Mouse (Mus musculus): ENCODE results near the gene Use1. TPM values are rescaled to one million over a fixed set of nuclear protein-coding genes. Genes with fewer than 3 reads are reported as not detected.

Gene Use1
- polyA plus RNA-seq, 1 experiment from 2014 or later: 69.9 TPM

GRCm38 (mm10) chr8:71404011-71404410, 37.4 kb downstream of the Use1 start:
- Histone ChIP-seq H3K4me1 (replicated peaks) (peaks cover 18% of the 10 kb centered on the region), H3K4me3 (no peak overlapping the region), H3K27me3 (replicated peaks) (no peaks in the 10 kb centered on the region), H3K9ac (no peak overlapping the region), H3K27ac (ENCODE audit: poor library complexity, severe bottlenecking) (no peak overlapping the region), H3K4me2 (no peak overlapping the region), H3K9me3 (replicated peaks) (no peaks in the 10 kb centered on the region), H3K36me3 (peaks cover 39% of the 10 kb centered on the region)
- no peak for ATAC-seq (ENCODE audit: insufficient number of reproducible peaks, low FRiP score)
- 91% methylated on average over 8 of the region's 8 CpGs for WGBS

GRCm38 (mm10) chr8:71404951-71405351, 38.3 kb downstream of the Use1 start:
- H3K27ac ChIP-seq (ENCODE audit: poor library complexity, severe bottlenecking): no peak overlapping the region
- no peak for ATAC-seq (ENCODE audit: insufficient number of reproducible peaks, low FRiP score)
- no peak overlapping the region for H3K4me3 ChIP-seq
- peaks cover 18% of the 10 kb centered on the region for H3K4me1 ChIP-seq (replicated peaks)
- H3K9ac ChIP-seq: no peak overlapping the region
- H3K4me2 ChIP-seq: peak overlapping the region; percentile 79; the same call in 1 of the 2 replicates
- 87% methylated on average over 9 of the region's 9 CpGs for WGBS
- no peaks in the 10 kb centered on the region for H3K27me3 ChIP-seq (replicated peaks)
- peaks cover 39% of the 10 kb centered on the region for H3K36me3 ChIP-seq
- H3K9me3 ChIP-seq (replicated peaks): no peaks in the 10 kb centered on the region

- peaks cover 41% of the 10 kb centered on the region for H3K36me3 ChIP-seq
- peak within 1 kb of the TSS; percentile 71 for H3K4me3 ChIP-seq
- no peak within 1 kb of the TSS for H3K27ac ChIP-seq (ENCODE audit: poor library complexity, severe bottlenecking)
- 16% methylated on average over 33 of the region's 33 CpGs for WGBS
- peak within 1 kb of the TSS; percentile 79 for H3K4me2 ChIP-seq
- no peaks in the 10 kb centered on the region for H3K9me3 ChIP-seq (replicated peaks)
- H3K9ac ChIP-seq: peak within 1 kb of the TSS; percentile 80
- no peaks in the 10 kb centered on the region for H3K27me3 ChIP-seq (replicated peaks)
- H3K4me1 ChIP-seq (replicated peaks): peaks cover 18% of the 10 kb centered on the region
- peak; percentile 91 for ATAC-seq (ENCODE audit: insufficient number of reproducible peaks, low FRiP score)
These were observed 38.9 kb downstream of the Use1 start, which contains the start of gene Ankle1 for GRCm38 (mm10) chr8:71405401-71406098. Gene Ankle1 (plus strand): TSS chr8:71406010.

- H3K9ac ChIP-seq: peak overlapping the region; percentile 80
- H3K4me2 ChIP-seq: peak overlapping the region; percentile 79
- ATAC-seq (ENCODE audit: insufficient number of reproducible peaks, low FRiP score): peak; percentile 78
- H3K4me3 ChIP-seq: peak overlapping the region; percentile 71
- peaks cover 36% of the 10 kb centered on the region for H3K36me3 ChIP-seq
- no peaks in the 10 kb centered on the region for H3K27me3 ChIP-seq (replicated peaks)
- WGBS: under 1% methylated on average over 55 of the region's 55 CpGs
- H3K4me1 ChIP-seq (replicated peaks): peaks cover 18% of the 10 kb centered on the region
- H3K27ac ChIP-seq (ENCODE audit: poor library complexity, severe bottlenecking): no peak overlapping the region
- H3K9me3 ChIP-seq (replicated peaks): no peaks in the 10 kb centered on the region
These were observed 39.7 kb downstream of the Use1 start for GRCm38 (mm10) chr8:71406099-71407015.

- Histone ChIP-seq H3K4me2 (0 out of 2 replicates have a peak overlapping the region, but pooled peaks have one; percentile 79), H3K27ac (ENCODE audit: poor library complexity, severe bottlenecking) (no peak overlapping the region)
- 88% methylated on average over 14 of the region's 14 CpGs for WGBS
These were observed 40.8 kb downstream of the Use1 start for GRCm38 (mm10) chr8:71407441-71407840.

GRCm38 (mm10) chr8:71408231-71408630, 41.6 kb downstream of the Use1 start:
- H3K36me3 ChIP-seq: peaks cover 33% of the 10 kb centered on the region
- peaks cover 18% of the 10 kb centered on the region for H3K4me1 ChIP-seq (replicated peaks)
- H3K27ac ChIP-seq (ENCODE audit: poor library complexity, severe bottlenecking): no peak overlapping the region
- no peak overlapping the region for H3K9ac ChIP-seq
- ATAC-seq (ENCODE audit: insufficient number of reproducible peaks, low FRiP score): no peak
- no peak overlapping the region for H3K4me3 ChIP-seq
- H3K9me3 ChIP-seq (replicated peaks): no peaks in the 10 kb centered on the region
- WGBS: 92% methylated on average over 4 of the region's 4 CpGs
- no peak overlapping the region for H3K4me2 ChIP-seq
- no peaks in the 10 kb centered on the region for H3K27me3 ChIP-seq (replicated peaks)

More at GRCm38 (mm10) chr8:71407441-71407840, 40.8 kb downstream of the Use1 start:
- H3K4me3 ChIP-seq: no peak overlapping the region
- peak overlapping the region; percentile 7; the same call in 1 of the 2 replicates for H3K9ac ChIP-seq
- H3K4me1 ChIP-seq (replicated peaks): peaks cover 18% of the 10 kb centered on the region
- no peak for ATAC-seq (ENCODE audit: insufficient number of reproducible peaks, low FRiP score)
- no peaks in the 10 kb centered on the region for H3K27me3 ChIP-seq (replicated peaks)
- H3K9me3 ChIP-seq (replicated peaks): no peaks in the 10 kb centered on the region
- peaks cover 36% of the 10 kb centered on the region for H3K36me3 ChIP-seq

- H3K9me3 ChIP-seq (replicated peaks): no peaks in the 10 kb centered on the region
- H3K27ac ChIP-seq (ENCODE audit: poor library complexity, severe bottlenecking): no peak overlapping the region
- no peak for ATAC-seq (ENCODE audit: insufficient number of reproducible peaks, low FRiP score)
- no peak overlapping the region for H3K4me3 ChIP-seq
- peaks cover 32% of the 10 kb centered on the region for H3K36me3 ChIP-seq
- no peaks in the 10 kb centered on the region for H3K27me3 ChIP-seq (replicated peaks)
- H3K9ac ChIP-seq: no peak overlapping the region
- no peak overlapping the region for H3K4me2 ChIP-seq
- H3K4me1 ChIP-seq (replicated peaks): peaks cover 10% of the 10 kb centered on the region
- WGBS: 42% methylated on average over 11 of the region's 11 CpGs
These were observed 45.1 kb downstream of the Use1 start for GRCm38 (mm10) chr8:71411535-71412273.

Other genes starting within 250 kb of the Use1 start
- gene Myo9b, start 94.1 kb upstream of the Use1 start, polyA plus RNA-seq (2016; fragmentation: Nextera tagmentation; extraction: Ambion mirVana): 28.1 and 29.1 TPM in 2 replicates
- gene Haus8, start 93.9 kb upstream of the Use1 start, polyA plus RNA-seq (2016; fragmentation: Nextera tagmentation; extraction: Ambion mirVana): 131 and 132 TPM in 2 replicates
- 5.5 and 5.7 TPM in 2 replicates for gene Ocel1, start 4.5 kb downstream of the Use1 start, polyA plus RNA-seq (2016; fragmentation: Nextera tagmentation; extraction: Ambion mirVana)
- 63.6 and 64.3 TPM in 2 replicates for gene Nr2f6, start 15.1 kb downstream of the Use1 start, polyA plus RNA-seq (2016; fragmentation: Nextera tagmentation; extraction: Ambion mirVana)
- 4.8 and 6.1 TPM in 2 replicates for gene Ushbp1, start 29.0 kb downstream of the Use1 start, polyA plus RNA-seq (2016; fragmentation: Nextera tagmentation; extraction: Ambion mirVana)
- 77.6 and 94.2 TPM in 2 replicates for gene Babam1, start 30.0 kb downstream of the Use1 start, polyA plus RNA-seq (2016; fragmentation: Nextera tagmentation; extraction: Ambion mirVana)
- gene Ankle1, start 39.2 kb downstream of the Use1 start, polyA plus RNA-seq (2016; fragmentation: Nextera tagmentation; extraction: Ambion mirVana): 28.8 and 30.2 TPM in 2 replicates
- gene Abhd8, start 96.8 kb downstream of the Use1 start, polyA plus RNA-seq (2016; fragmentation: Nextera tagmentation; extraction: Ambion mirVana): 35.4 and 36.7 TPM in 2 replicates
- gene Mrpl34, start 98.1 kb downstream of the Use1 start, polyA plus RNA-seq (2016; fragmentation: Nextera tagmentation; extraction: Ambion mirVana): 172 and 175 TPM in 2 replicates
- gene Dda1, start 102.4 kb downstream of the Use1 start, polyA plus RNA-seq (2016; fragmentation: Nextera tagmentation; extraction: Ambion mirVana): 85.4 and 89.9 TPM in 2 replicates
- gene Ano8, start 119.1 kb downstream of the Use1 start, polyA plus RNA-seq (2016; fragmentation: Nextera tagmentation; extraction: Ambion mirVana): 2.7 and 3.8 TPM in 2 replicates
- gene Gtpbp3, start 121.3 kb downstream of the Use1 start, polyA plus RNA-seq (2016; fragmentation: Nextera tagmentation; extraction: Ambion mirVana): 11.6 and 12.8 TPM in 2 replicates
- 184 and 202 TPM in 2 replicates for gene Plvap, start 144.9 kb downstream of the Use1 start, polyA plus RNA-seq (2016; fragmentation: Nextera tagmentation; extraction: Ambion mirVana)
- gene Ccdc194, start 158.9 kb downstream of the Use1 start, polyA plus RNA-seq (2016; fragmentation: Nextera tagmentation; extraction: Ambion mirVana): 0.83 and 1.4 TPM in 2 replicates
- 25.6 and 28.8 TPM in 2 replicates for gene Bst2, start 170.6 kb downstream of the Use1 start, polyA plus RNA-seq (2016; fragmentation: Nextera tagmentation; extraction: Ambion mirVana)
- 51.8 and 53.4 TPM in 2 replicates for gene Mvb12a, start 176.1 kb downstream of the Use1 start, polyA plus RNA-seq (2016; fragmentation: Nextera tagmentation; extraction: Ambion mirVana)
- gene Tmem221, start 192.0 kb downstream of the Use1 start, polyA plus RNA-seq (2016; fragmentation: Nextera tagmentation; extraction: Ambion mirVana): 0.28 and 0.58 TPM in 2 replicates
- not detected in 2 replicates for gene Nxnl1, start 199.8 kb downstream of the Use1 start, polyA plus RNA-seq (2016; fragmentation: Nextera tagmentation; extraction: Ambion mirVana)
- gene Slc27a1, start 202.0 kb downstream of the Use1 start, polyA plus RNA-seq (2016; fragmentation: Nextera tagmentation; extraction: Ambion mirVana): 21.2 and 22.6 TPM in 2 replicates
- gene Pgls, start 225.3 kb downstream of the Use1 start, polyA plus RNA-seq (2016; fragmentation: Nextera tagmentation; extraction: Ambion mirVana): 178 and 179 TPM in 2 replicates
- gene Fam129c, start 230.8 kb downstream of the Use1 start, polyA plus RNA-seq (2016; fragmentation: Nextera tagmentation; extraction: Ambion mirVana): 2.2 and 2.4 TPM in 2 replicates
- 60.7 and 61.4 TPM in 2 replicates for gene Colgalt1, start 244.2 kb downstream of the Use1 start, polyA plus RNA-seq (2016; fragmentation: Nextera tagmentation; extraction: Ambion mirVana)

All from heart, embryonic 12.5 days (tissue).